Mouse (Mus musculus) lung, adult 2 months (tissue): ENCODE data around the gene Anks1.

Experiments used
- CTCF ChIP-seq: fragments of 200-500 bp; IDR thresholded peaks from 2 replicates; pipeline ENCODE4 v1.5.1; 2011; ENCODE audit warnings: mild to moderate bottlenecking, low read length, control low read depth; ENCODE audit not compliant: insufficient read depth
- POLR2A ChIP-seq: fragments of 200-500 bp; IDR thresholded peaks from 2 replicates; pipeline ENCODE4 v1.6.1; 2011; ENCODE audit warnings: low read depth, mild to moderate bottlenecking, control low read depth, low read length, borderline replicate concordance; ENCODE audit errors: extremely low read depth

GRCm38 (mm10) chr17:27931826-27932225 lies 22.7 kb downstream of the Anks1 start:
- TF ChIP-seq CTCF (no peak), POLR2A (no peak)
